Mouse (Mus musculus) lung, embryonic 14.5 days (tissue): ENCODE measurements at regions not wholly inside any gene's neighbourhood (a gene's known extent, or its start where the extent isn't known, plus 50 kb on each side); places are given as distances from the start of the nearest gene placed in this dataset.
A peak's percentile ranks its signal among the peaks of the same experiment; 100 is the strongest.

Source experiments
- ATAC-seq: fragments of 200-750 bp; cut with Nextera tagmentation; 2 replicates; pipeline ENCODE4 v1.8.0; 2017; ENCODE audit warnings: mild to moderate bottlenecking, moderate TSS enrichment, moderate library complexity; ENCODE audit not compliant: insufficient read depth
- DNase-seq: peaks from one replicate; pipeline ENCODE4 v3.0.0-alpha.2; 2015
- H3K27ac ChIP-seq: fragments of 300-500 bp; sonication (generic); 2 replicates; pipeline ENCODE4 v1.5.1; 2014; ENCODE audit warnings: low read depth, mild to moderate bottlenecking, moderate library complexity
- H3K27me3 ChIP-seq: fragments of 300-500 bp; sonication (generic); 2 replicates; pipeline ENCODE4 v1.6.1; 2014; ENCODE audit warnings: low read length, control low read depth; ENCODE audit not compliant: insufficient read depth
- H3K36me3 ChIP-seq: fragments of 300-500 bp; sonication (generic); 2 replicates; pipeline ENCODE4 v1.6.1; 2014; ENCODE audit warnings: control low read depth; ENCODE audit not compliant: insufficient read depth
- H3K4me1 ChIP-seq: fragments of 300-500 bp; sonication (generic); 2 replicates; pipeline ENCODE4 v1.6.1; 2014; ENCODE audit warnings: antibody characterized with exemption, control low read depth; ENCODE audit not compliant: insufficient read depth
- H3K4me2 ChIP-seq: fragments of 300-500 bp; sonication (generic); 2 replicates; pipeline ENCODE4 v1.6.1; 2014; ENCODE audit warnings: mild to moderate bottlenecking
- H3K4me3 ChIP-seq: fragments of 300-500 bp; sonication (generic); 2 replicates; pipeline ENCODE4 v1.5.1; 2014; ENCODE audit warnings: low read depth, low read length
- H3K9ac ChIP-seq: fragments of 300-500 bp; sonication (generic); 2 replicates; pipeline ENCODE4 v1.6.1; 2014
- H3K9me3 ChIP-seq: fragments of 300-500 bp; sonication (generic); 2 replicates; pipeline ENCODE4 v1.6.1; 2016; ENCODE audit warnings: low read depth, low read length, control low read depth
- CTCF ChIP-seq: IDR thresholded peaks from 2 replicates; pipeline ENCODE4 v1.5.1; 2016; ENCODE audit warnings: antibody characterized with exemption, low read depth
- WGBS: fragments of 180-500 bp; shearing (Covaris S2); extraction: QIAGEN DNeasy Blood & Tissue Kit; methylation state at CpG from one replicate; pipeline ENCODE4 v1.1.7; 2014; 5-methylcytosine and 5-hydroxymethylcytosine counted together

- Histone ChIP-seq H3K4me1 (no peaks in the 10 kb centered on the region), H3K9me3 (no peaks in the 10 kb centered on the region), H3K9ac (no peak overlapping the region), H3K36me3 (no peaks in the 10 kb centered on the region), H3K4me3 (no peak overlapping the region), H3K27ac (no peak overlapping the region), H3K27me3 (no peaks in the 10 kb centered on the region), H3K4me2 (no peak overlapping the region)
- WGBS, result 87% methylated on average over 13 of the region's 13 CpGs
- DNase-seq, result no peak
- no peak for TF ChIP-seq CTCF
- ATAC-seq, result no peak
These were observed 265.0 kb downstream of the Etnk1 start for GRCm38 (mm10) chr6:143431896-143432450.

GRCm38 (mm10) chr6:143437367-143438271 lies 270.6 kb downstream of the Etnk1 start:
- DNase-seq (peak; percentile 64), ATAC-seq (peak; percentile 54; the same call in 1 of the 2 replicates)
- H3K36me3 ChIP-seq, result no peaks in the 10 kb centered on the region
- H3K9me3 ChIP-seq, result no peaks in the 10 kb centered on the region
- no peak for TF ChIP-seq CTCF
- H3K27ac ChIP-seq, result no peak overlapping the region
- WGBS, result 37% methylated on average over 32 of the region's 32 CpGs
- no peak overlapping the region; the same call in 1 of the 2 replicates for H3K9ac ChIP-seq
- no peak overlapping the region for H3K4me3 ChIP-seq
- H3K4me2 ChIP-seq, result peak overlapping the region; percentile 48
- H3K4me1 ChIP-seq, result 0 out of 2 replicates have a peak, but pooled peaks cover 3% of the 10 kb centered on the region
- H3K27me3 ChIP-seq, result no peaks in the 10 kb centered on the region

GRCm38 (mm10) chr6:143438272-143438591 lies 271.2 kb downstream of the Etnk1 start:
- Histone ChIP-seq H3K9me3 (no peaks in the 10 kb centered on the region), H3K4me1 (0 out of 2 replicates have a peak, but pooled peaks cover 3% of the 10 kb centered on the region), H3K27me3 (no peaks in the 10 kb centered on the region), H3K27ac (no peak overlapping the region), H3K9ac (no peak overlapping the region), H3K4me3 (no peak overlapping the region), H3K36me3 (no peaks in the 10 kb centered on the region), H3K4me2 (no peak overlapping the region)
- 42% methylated on average over 5 of the region's 5 CpGs for WGBS
- DNase-seq (peak; percentile 34), ATAC-seq (peak; percentile 26; the same call in 1 of the 2 replicates)
- TF ChIP-seq CTCF, result no peak

- no peak overlapping the region for H3K4me2 ChIP-seq
- H3K4me1 ChIP-seq, result 0 out of 2 replicates have a peak, but pooled peaks cover 3% of the 10 kb centered on the region
- no peak overlapping the region for H3K9ac ChIP-seq
- H3K27me3 ChIP-seq, result no peaks in the 10 kb centered on the region
- H3K36me3 ChIP-seq, result no peaks in the 10 kb centered on the region
- no peaks in the 10 kb centered on the region for H3K9me3 ChIP-seq
- DNase-seq (no peak), ATAC-seq (no peak)
- 90% methylated on average over 10 of the region's 10 CpGs for WGBS
- no peak overlapping the region for H3K4me3 ChIP-seq
- H3K27ac ChIP-seq, result no peak overlapping the region
- no peak for TF ChIP-seq CTCF
These were observed 272.5 kb downstream of the Etnk1 start for GRCm38 (mm10) chr6:143439484-143439883.

GRCm38 (mm10) chr6:143440237-143440950 lies 273.4 kb downstream of the Etnk1 start:
- 75% methylated on average over 15 of the region's 15 CpGs for WGBS
- ATAC-seq, result no peak
- no peaks in the 10 kb centered on the region for H3K36me3 ChIP-seq
- H3K4me3 ChIP-seq, result no peak overlapping the region
- no peak for TF ChIP-seq CTCF
- no peak for DNase-seq
- no peak overlapping the region for H3K4me2 ChIP-seq
- no peak overlapping the region for H3K9ac ChIP-seq
- H3K4me1 ChIP-seq, result 0 out of 2 replicates have a peak, but pooled peaks cover 3% of the 10 kb centered on the region
- no peaks in the 10 kb centered on the region for H3K27me3 ChIP-seq
- no peak overlapping the region for H3K27ac ChIP-seq
- H3K9me3 ChIP-seq, result no peaks in the 10 kb centered on the region

- H3K4me1 ChIP-seq, result 0 out of 2 replicates have a peak, but pooled peaks cover 1% of the 10 kb centered on the region
- no peak overlapping the region for H3K9ac ChIP-seq
- TF ChIP-seq CTCF, result no peak
- no peak overlapping the region for H3K27ac ChIP-seq
- H3K4me3 ChIP-seq, result no peak overlapping the region
- H3K36me3 ChIP-seq, result no peaks in the 10 kb centered on the region
- 85% methylated on average over 8 of the region's 8 CpGs for WGBS
- H3K9me3 ChIP-seq, result no peaks in the 10 kb centered on the region
- no peaks in the 10 kb centered on the region for H3K27me3 ChIP-seq
- H3K4me2 ChIP-seq, result no peak overlapping the region
- DNase-seq (no peak), ATAC-seq (no peak)
These were observed 275.3 kb downstream of the Etnk1 start for GRCm38 (mm10) chr6:143442361-143442760.

GRCm38 (mm10) chr6:143443446-143443845 lies 276.4 kb downstream of the Etnk1 start:
- no peak for ATAC-seq
- Histone ChIP-seq H3K27me3 (no peaks in the 10 kb centered on the region), H3K4me1 (no peaks in the 10 kb centered on the region), H3K27ac (no peak overlapping the region), H3K4me2 (no peak overlapping the region), H3K9me3 (no peaks in the 10 kb centered on the region), H3K4me3 (no peak overlapping the region), H3K36me3 (no peaks in the 10 kb centered on the region), H3K9ac (no peak overlapping the region)
- no peak for DNase-seq
- TF ChIP-seq CTCF, result no peak
- whole genome bisulfite sequencing, result 88% methylated on average over 6 of the region's 6 CpGs
